Mouse (Mus musculus) heart, adult 2 months (tissue): ENCODE data around the gene Iffo2. TPM values are rescaled to one million over a fixed set of nuclear protein-coding genes. Genes with fewer than 3 reads are reported as not detected.

ENCODE experiments used
- DNase-seq, 2 experiments: peaks; one replicate each; pipeline ENCODE4 v3.0.0; 2021
- H3K27ac ChIP-seq: fragments of 200-600 bp; 2 replicates; pipeline ENCODE4 v1.8.1; 2022
- H3K27me3 ChIP-seq: fragments of 200-500 bp; 2 replicates; pipeline ENCODE4 v1.6.1; 2012; ENCODE audit warnings: mild to moderate bottlenecking, low read length, inconsistent platforms, mixed read lengths; ENCODE audit not compliant: control insufficient read depth, insufficient read depth
- H3K36me3 ChIP-seq: fragments of 200-500 bp; 2 replicates; pipeline ENCODE4 v1.6.1; 2012; ENCODE audit warnings: low read length, inconsistent platforms; ENCODE audit not compliant: control insufficient read depth, insufficient read depth
- H3K4me1 ChIP-seq: fragments of 200-500 bp; 2 replicates; pipeline ENCODE4 v1.6.1; 2011; ENCODE audit warnings: low read length; ENCODE audit not compliant: control insufficient read depth, insufficient read depth
- H3K4me3 ChIP-seq: fragments of 200-600 bp; 2 replicates; pipeline ENCODE4 v1.8.1; 2022
- H3K79me2 ChIP-seq: fragments of 200-500 bp; replicated peaks from 2 replicates; pipeline ENCODE4 v1.6.1; 2012; ENCODE audit warnings: mild to moderate bottlenecking, inconsistent platforms, low read length, moderate library complexity, mixed read lengths; ENCODE audit not compliant: control insufficient read depth, insufficient read depth
- H3K9ac ChIP-seq: fragments of 200-500 bp; 2 replicates; pipeline ENCODE4 v1.6.1; 2012; ENCODE audit warnings: low read depth, mild to moderate bottlenecking, control low read depth, inconsistent platforms, low read length, mixed read lengths
- CTCF ChIP-seq: fragments of 200-600 bp; IDR thresholded peaks from 2 replicates; pipeline ENCODE4 v1.8.1; 2022; ENCODE audit warnings: antibody characterized with exemption, mild to moderate bottlenecking, moderate library complexity
- EP300 ChIP-seq: fragments of 200-500 bp; IDR thresholded peaks from 2 replicates; pipeline ENCODE4 v1.6.1; 2011; ENCODE audit warnings: low read depth, low read length, control low read depth; ENCODE audit not compliant: insufficient read depth
- POLR2A ChIP-seq: fragments of 200-500 bp; IDR thresholded peaks from 2 replicates; pipeline ENCODE4 v1.6.1; 2011; ENCODE audit warnings: mild to moderate bottlenecking, low read depth, low read length, control low read depth; ENCODE audit not compliant: insufficient read depth
- WGBS: fragments of 180-500 bp; shearing (Covaris S2); methylation state at CpG from one replicate; pipeline ENCODE4 v1.1.7; 2018; 5-methylcytosine and 5-hydroxymethylcytosine counted together
- intact Hi-C: fragments of 180-260 bp; cut with DNase I; formaldehyde crosslinking; loops from one replicate; pipeline ENCODE4 v1.15.1; 2025
- polyA plus RNA-seq: library from polyadenylated mRNA; depleted of rRNA; stranded (reverse); fragments of >200 nt; gene quantifications from 2 replicates; pipeline ENCODE4 v1.2.3, GENCODE M21; 2012
- total RNA-seq, 2 experiments: library from RNA; stranded (reverse); gene quantifications; 2 replicates each; pipeline ENCODE4 v1.2.3; 2021

Iffo2 gene
- total and polyA plus RNA-seq, 3 experiments: 3.1 to 5.0 (median 4.9) TPM

GRCm38 (mm10) chr4:139606732-139607131 is 76.4 kb downstream of the Iffo2 start:
- TF ChIP-seq CTCF (no peak), POLR2A (no peak), EP300 (no peak)
- no peak overlapping the region for H3K27ac ChIP-seq
- no peaks in the 10 kb centered on the region for H3K27me3 ChIP-seq
- H3K4me3 ChIP-seq: no peak overlapping the region
- H3K9ac ChIP-seq: no peak overlapping the region
- intact Hi-C loops: no loop called here
- no peaks in the 10 kb centered on the region for H3K36me3 ChIP-seq
- 92% methylated on average over 5 of the region's 5 CpGs for WGBS
- H3K4me1 ChIP-seq: peaks cover 13% of the 10 kb centered on the region
- no peak for DNase-seq
- no peaks in the 10 kb centered on the region for H3K79me2 ChIP-seq

- WGBS: 62% methylated on average over 4 of the region's 4 CpGs
- no peak overlapping the region for H3K4me3 ChIP-seq
- no peak overlapping the region for H3K27ac ChIP-seq
- peaks cover 1% of the 10 kb centered on the region; the same call in 1 of the 2 replicates for H3K4me1 ChIP-seq
- H3K36me3 ChIP-seq: no peaks in the 10 kb centered on the region
- TF ChIP-seq CTCF (no peak), POLR2A (no peak), EP300 (no peak)
- no peaks in the 10 kb centered on the region for H3K79me2 ChIP-seq
- no peak overlapping the region for H3K9ac ChIP-seq
- H3K27me3 ChIP-seq: no peaks in the 10 kb centered on the region
- no peak for DNase-seq
- intact Hi-C loops: no loop called here
Observed at GRCm38 (mm10) chr4:139608975-139609374, 78.6 kb downstream of the Iffo2 start.

- H3K4me3 ChIP-seq: no peak overlapping the region
- 64% methylated on average over 6 of the region's 6 CpGs for WGBS
- no peaks in the 10 kb centered on the region for H3K79me2 ChIP-seq
- H3K36me3 ChIP-seq: no peaks in the 10 kb centered on the region
- DNase-seq: no peak
- peak overlapping the region; percentile 45; the same call in 1 of the 2 replicates for H3K27ac ChIP-seq
- H3K4me1 ChIP-seq: peaks cover 3% of the 10 kb centered on the region; the same call in 1 of the 2 replicates
- intact Hi-C loops: loop anchor here (2.0 to 5.0 kb wide), 3 partner anchors 36 to 140 kb away; no protein-coding TSS in a partner anchor
- no peaks in the 10 kb centered on the region for H3K27me3 ChIP-seq
- no peak overlapping the region for H3K9ac ChIP-seq
- no peak for TF ChIP-seq CTCF
- TF ChIP-seq POLR2A: no peak
- TF ChIP-seq EP300: no peak
Observed at GRCm38 (mm10) chr4:139610954-139611353, 80.6 kb downstream of the Iffo2 start.

- H3K4me1 ChIP-seq: peaks cover 3% of the 10 kb centered on the region; the same call in 1 of the 2 replicates
- H3K27ac ChIP-seq: peak overlapping the region; percentile 53; the same call in 1 of the 2 replicates
- no peaks in the 10 kb centered on the region for H3K27me3 ChIP-seq
- WGBS: under 1% methylated on average over 10 of the region's 10 CpGs
- no peaks in the 10 kb centered on the region for H3K79me2 ChIP-seq
- no peak overlapping the region for H3K9ac ChIP-seq
- H3K4me3 ChIP-seq: no peak overlapping the region; the same call in 1 of the 2 replicates
- intact Hi-C loops: loop anchor here (2.0 to 5.0 kb wide), 3 partner anchors 37 to 141 kb away; no protein-coding TSS in a partner anchor
- peak; percentile 82 to 88 for DNase-seq
- no peaks in the 10 kb centered on the region for H3K36me3 ChIP-seq
- TF ChIP-seq POLR2A (no peak), EP300 (peak; percentile 92; the same call in 1 of the 2 replicates), CTCF (no peak; the same call in 1 of the 2 replicates)
Observed at GRCm38 (mm10) chr4:139611542-139611953, 81.2 kb downstream of the Iffo2 start.

- H3K79me2 ChIP-seq: no peaks in the 10 kb centered on the region
- peaks cover 3% of the 10 kb centered on the region; the same call in 1 of the 2 replicates for H3K4me1 ChIP-seq
- H3K36me3 ChIP-seq: no peaks in the 10 kb centered on the region
- no peaks in the 10 kb centered on the region for H3K27me3 ChIP-seq
- no peak for DNase-seq
- 87% methylated on average over 21 of the region's 21 CpGs for WGBS
- intact Hi-C loops: loop anchor here (5.0 kb wide), 1 partner anchor 122 kb away; no protein-coding TSS in a partner anchor
- no peak overlapping the region for H3K9ac ChIP-seq
- no peak for TF ChIP-seq EP300
- TF ChIP-seq CTCF: no peak
- no peak for TF ChIP-seq POLR2A
- H3K27ac ChIP-seq: no peak overlapping the region
- no peak overlapping the region for H3K4me3 ChIP-seq
Observed at GRCm38 (mm10) chr4:139614524-139615260, 84.3 kb downstream of the Iffo2 start.

GRCm38 (mm10) chr4:139616276-139617000 is 86.1 kb downstream of the Iffo2 start:
- peak; percentile 60 to 70 for DNase-seq
- TF ChIP-seq CTCF: no peak
- TF ChIP-seq EP300: no peak
- TF ChIP-seq POLR2A: peak; percentile 87
- Histone ChIP-seq H3K27me3 (no peaks in the 10 kb centered on the region), H3K9ac (peak overlapping the region; percentile 60), H3K27ac (peak overlapping the region; percentile 71), H3K79me2 (no peaks in the 10 kb centered on the region), H3K36me3 (no peaks in the 10 kb centered on the region), H3K4me3 (peak overlapping the region; percentile 33), H3K4me1 (peaks cover 3% of the 10 kb centered on the region; the same call in 1 of the 2 replicates)
- 18% methylated on average over 24 of the region's 24 CpGs for WGBS
- intact Hi-C loops: no loop called here
